Mouse (Mus musculus): ENCODE results near the gene Gm21976.
A peak's percentile ranks its signal among the peaks of the same experiment; 100 is the strongest.

Gene Gm21976

DNA sequence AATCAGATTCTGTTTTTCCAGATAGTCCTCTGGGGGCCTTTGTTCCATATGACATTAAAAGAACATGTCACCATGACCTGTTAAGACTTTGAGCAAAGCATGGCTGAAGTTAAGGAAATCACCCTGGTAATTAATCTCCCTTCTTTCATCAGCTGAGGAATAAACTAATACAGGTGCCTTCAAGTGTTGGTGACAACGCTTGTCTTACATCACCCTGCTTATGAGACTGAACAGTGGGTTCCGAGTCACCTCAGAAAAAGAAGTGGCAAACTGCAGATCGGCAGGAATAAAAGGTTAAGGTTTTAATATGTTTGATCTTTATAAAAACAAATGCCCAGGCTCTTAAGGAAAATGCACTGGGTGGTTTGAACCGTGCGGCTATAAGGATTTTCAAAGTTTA lies at the start of gene Gm21976:
Gene Gm21976, plus strand, starts transcription at position 202 of the 400 bp plus-strand sequence.
- DNase-seq = no peak

- DNase-seq = no peak
These were observed 49.2 kb upstream of the Gm21976 start for GRCm38 (mm10) chr13:98230511-98230910.

DNA sequence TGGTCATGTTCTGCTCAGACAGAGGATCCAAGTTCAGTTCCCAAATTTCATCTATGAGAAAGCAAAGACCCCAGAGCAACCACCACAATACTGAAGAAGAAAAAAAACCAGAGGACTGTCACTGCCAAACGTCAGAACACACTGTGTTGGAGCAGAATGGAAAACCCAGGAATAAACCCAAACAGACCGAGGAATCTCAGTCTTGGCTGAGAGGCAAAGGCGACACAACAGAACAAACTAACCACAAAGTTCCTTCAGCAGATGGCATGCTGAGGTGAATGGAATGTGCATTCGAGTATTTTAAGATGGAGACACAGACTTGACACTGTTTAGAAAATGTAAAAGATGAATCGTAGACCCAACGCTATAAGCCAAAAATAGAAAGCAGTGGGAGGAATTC lies 44.2 kb upstream of the Gm21976 start:
- DNase-seq = no peak

DNA sequence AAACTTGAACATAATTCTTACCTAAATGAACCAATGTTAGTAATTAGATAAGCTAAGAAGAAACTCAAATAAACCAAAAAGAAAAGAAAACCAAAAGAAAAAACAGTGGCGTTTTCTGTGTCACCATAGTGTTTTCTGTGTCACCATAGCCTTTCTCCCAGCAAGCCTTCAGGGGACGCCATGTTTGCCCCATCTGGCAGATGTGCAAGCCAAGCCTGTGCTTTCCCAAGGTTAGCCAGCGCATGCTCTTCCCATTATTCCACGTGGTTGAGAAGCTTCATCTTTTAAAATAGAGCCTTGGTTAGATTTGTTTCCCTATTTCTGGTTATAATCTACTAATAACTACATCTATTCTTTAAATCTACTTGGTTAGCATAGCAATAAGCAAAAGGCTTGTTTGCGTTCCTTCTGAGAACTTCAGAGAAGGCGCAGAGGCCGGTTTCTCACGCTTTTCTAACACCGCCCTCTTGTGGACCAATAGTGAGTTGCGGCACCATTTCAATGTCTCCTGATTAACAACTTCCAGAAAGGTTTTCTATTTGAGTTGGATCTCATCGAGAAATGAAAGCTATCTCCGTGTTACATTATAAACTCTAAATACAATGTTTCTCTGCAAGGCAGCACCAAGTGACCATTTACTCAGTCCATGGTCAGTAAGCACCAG lies 39.6 kb upstream of the Gm21976 start:
- no peak for DNase-seq

GRCm38 (mm10) chr13:98241531-98242282 lies 38.0 kb upstream of the Gm21976 start:
- DNase-seq = no peak

- DNase-seq = no peak
These were observed 34.9 kb upstream of the Gm21976 start for GRCm38 (mm10) chr13:98244571-98245350.

GRCm38 (mm10) chr13:98245386-98245785 lies 34.3 kb upstream of the Gm21976 start:
- no peak for DNase-seq

DNA sequence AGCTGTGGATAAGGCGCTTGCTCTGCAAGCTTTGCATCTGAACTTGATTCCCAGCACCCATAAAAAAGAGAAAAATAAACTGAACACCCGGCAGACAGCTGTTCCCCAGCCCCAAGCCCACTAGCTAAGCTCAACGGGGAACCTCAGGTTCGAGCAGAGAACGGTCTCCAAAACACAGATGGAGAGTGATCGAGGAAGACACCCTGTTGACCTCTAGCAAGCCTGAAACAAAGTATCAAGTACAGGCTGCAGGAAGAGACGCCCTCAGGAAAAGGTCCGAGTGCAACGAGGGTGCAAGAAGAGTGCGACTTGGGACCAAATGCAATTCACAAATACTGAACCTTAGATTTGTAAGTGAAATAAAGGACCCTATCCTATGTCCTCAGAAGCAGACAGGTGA lies 30.1 kb upstream of the Gm21976 start:
- no peak for DNase-seq

DNA sequence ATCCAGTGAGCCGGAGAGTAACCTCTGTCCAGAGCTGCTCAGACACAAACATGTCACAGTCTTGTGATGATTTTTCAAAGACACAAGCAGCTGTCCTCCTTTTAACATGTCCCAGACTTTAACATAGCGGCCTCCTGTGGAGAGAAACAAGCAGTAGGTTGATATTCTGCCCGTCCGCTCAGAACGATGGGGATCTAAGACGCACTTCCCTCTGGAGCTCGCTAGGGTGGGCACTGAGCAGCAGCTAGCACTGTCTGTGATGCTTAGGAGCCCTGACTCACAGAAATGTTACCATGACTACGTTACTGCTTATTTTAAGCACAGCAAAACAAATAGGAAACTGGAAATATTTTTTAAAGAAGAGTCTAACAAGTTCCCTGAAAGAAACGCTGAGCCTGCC lies 24.8 kb upstream of the Gm21976 start:
- no peak for DNase-seq

DNA sequence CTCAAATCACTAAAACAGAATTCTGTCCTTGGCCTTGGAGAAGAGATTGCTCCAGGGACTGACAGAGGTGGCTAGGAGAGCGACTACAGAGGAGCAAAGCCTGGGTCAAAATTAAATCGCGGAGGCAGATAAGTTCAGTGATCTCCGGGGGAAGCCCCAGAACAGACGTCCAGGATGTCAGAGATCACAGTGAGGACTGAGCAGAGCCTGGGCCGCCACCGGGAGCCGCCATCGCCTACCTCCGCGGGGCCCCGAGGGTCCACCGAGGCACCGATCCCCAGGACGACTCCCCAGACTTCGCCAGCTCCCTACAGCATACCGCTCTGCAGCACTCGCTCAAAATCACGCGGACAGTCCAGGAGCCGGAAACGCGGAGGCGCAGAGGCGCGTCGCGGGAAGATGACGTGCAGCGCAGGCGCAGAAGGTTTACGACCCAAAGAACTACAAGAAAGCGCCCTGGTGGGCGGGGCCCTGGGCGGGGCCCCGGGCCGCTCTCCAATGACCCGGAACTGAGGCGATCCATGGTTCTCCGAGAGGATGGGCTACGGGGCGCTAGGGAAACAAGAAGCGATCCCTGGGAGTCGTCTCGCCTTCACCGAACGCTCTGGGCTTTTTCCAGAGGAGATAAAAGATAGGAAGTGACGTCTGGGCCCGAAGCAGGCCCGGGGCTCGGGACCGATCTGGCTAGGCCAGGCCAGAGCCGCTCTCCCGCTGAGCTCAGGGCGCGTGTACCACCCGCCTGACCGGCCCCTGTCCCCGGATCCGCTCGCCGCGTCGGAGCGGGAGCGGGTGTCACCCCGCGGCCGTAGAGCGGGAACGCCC lies 16.8 kb upstream of the Gm21976 start, which contains the start of the genes Utp15 and Ankra2:
Gene Utp15, minus strand, starts transcription at position 406 of the 822 bp plus-strand sequence.
Gene Ankra2, plus strand, starts transcription at position 439 of the 822 bp plus-strand sequence.
- DNase-seq = peak; percentile 89 to 94

DNA sequence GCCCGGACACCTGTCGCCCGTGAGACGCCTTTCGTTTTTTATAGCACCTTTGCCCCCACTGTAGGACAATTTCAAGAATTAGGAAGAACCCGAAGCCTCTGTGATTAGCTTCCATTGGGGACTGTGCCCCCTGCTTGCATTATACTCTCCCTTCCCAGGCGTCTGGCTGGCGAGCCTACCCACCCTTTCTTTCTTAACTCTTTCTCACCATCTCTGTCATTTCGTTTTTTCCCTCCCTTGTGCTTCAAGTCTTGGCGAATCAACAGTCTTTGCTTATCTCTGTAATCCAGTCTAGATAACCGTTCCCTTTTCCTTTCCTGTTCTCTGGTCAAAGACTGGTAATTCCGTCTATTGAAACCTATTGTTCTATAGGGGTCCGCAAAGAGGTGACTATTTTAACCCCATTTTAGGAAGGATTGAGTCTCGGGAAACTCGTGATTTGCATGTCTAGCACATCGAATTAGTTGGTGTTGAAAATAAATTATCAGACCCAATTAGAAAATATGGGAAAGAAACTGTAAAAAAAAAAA lies 16.2 kb upstream of the Gm21976 start:
- DNase-seq = no peak

DNA sequence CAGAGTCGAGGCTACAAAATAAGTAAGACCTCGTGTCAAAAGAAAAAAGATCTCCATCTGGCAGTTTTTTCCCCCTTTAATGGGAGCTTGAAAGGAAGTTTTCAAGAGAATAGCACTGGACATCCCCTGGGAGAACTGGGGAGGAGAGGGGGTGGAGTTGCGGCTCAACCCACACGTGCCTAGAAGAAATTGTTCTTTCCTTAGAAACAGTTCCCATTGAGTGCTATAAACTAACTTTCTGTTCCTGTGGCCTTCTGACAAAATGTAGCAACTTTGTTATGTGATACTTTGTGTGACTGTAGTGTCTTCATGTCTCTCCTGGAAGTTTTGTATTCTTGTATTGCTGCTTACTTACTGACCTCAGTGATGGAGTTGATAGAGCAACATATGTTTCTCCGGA lies 15.6 kb upstream of the Gm21976 start:
- no peak for DNase-seq

GRCm38 (mm10) chr13:98274023-98274422 lies 5.7 kb upstream of the Gm21976 start:
- no peak for DNase-seq

- no peak for DNase-seq
These were observed 4.0 kb upstream of the Gm21976 start for GRCm38 (mm10) chr13:98275646-98276045.

GRCm38 (mm10) chr13:98276253-98276652 lies 3.4 kb upstream of the Gm21976 start:
- no peak for DNase-seq

- DNase-seq = no peak
These were observed 2.2 kb upstream of the Gm21976 start for GRCm38 (mm10) chr13:98277501-98277900.

GRCm38 (mm10) chr13:98280990-98281650 lies 1.4 kb downstream of the Gm21976 start:
- DNase-seq = no peak

DNA sequence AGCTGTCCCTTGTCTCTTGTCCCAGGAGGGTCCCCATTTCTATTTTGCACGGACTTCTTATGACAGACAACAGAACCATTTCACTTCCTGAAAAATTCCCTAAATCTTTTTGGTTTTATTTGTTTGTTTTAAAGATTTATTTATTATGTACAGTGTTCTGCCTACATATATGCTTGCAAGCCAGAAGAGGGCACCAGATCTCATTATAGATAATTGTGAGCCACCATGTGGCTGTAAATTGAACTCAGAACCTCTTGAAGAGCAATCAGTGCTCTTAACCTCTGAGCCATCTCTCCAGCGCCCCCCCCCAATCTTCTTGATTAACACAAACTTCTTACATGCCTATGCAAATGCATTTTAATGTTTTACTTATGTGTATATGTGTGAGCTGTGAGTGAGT lies 11.0 kb downstream of the Gm21976 start:
- no peak for DNase-seq

GRCm38 (mm10) chr13:98291712-98292111 lies 12.0 kb downstream of the Gm21976 start:
- DNase-seq = no peak

GRCm38 (mm10) chr13:98296072-98296471 lies 16.4 kb downstream of the Gm21976 start:
- no peak for DNase-seq

GRCm38 (mm10) chr13:98297883-98298482 lies 18.3 kb downstream of the Gm21976 start:
- DNase-seq = no peak

All from thymus, adult 18-20 months (tissue).